Mouse (Mus musculus) A20 (cell line): ENCODE data around the gene Mafk.

Experiments used
- DNase-seq: peaks from one replicate; pipeline ENCODE4 v3.0.0-alpha.2; 2011; ENCODE audit warnings: low read depth, low spot score

Gene Mafk

GRCm38 (mm10) chr5:139796001-139796620, 4.8 kb downstream of the Mafk start:
- DNase-seq: no peak

- no peak for DNase-seq
These were observed 5.6 kb downstream of the Mafk start for GRCm38 (mm10) chr5:139796900-139797299.

GRCm38 (mm10) chr5:139797473-139798167, 6.3 kb downstream of the Mafk start:
- no peak for DNase-seq

DNA sequence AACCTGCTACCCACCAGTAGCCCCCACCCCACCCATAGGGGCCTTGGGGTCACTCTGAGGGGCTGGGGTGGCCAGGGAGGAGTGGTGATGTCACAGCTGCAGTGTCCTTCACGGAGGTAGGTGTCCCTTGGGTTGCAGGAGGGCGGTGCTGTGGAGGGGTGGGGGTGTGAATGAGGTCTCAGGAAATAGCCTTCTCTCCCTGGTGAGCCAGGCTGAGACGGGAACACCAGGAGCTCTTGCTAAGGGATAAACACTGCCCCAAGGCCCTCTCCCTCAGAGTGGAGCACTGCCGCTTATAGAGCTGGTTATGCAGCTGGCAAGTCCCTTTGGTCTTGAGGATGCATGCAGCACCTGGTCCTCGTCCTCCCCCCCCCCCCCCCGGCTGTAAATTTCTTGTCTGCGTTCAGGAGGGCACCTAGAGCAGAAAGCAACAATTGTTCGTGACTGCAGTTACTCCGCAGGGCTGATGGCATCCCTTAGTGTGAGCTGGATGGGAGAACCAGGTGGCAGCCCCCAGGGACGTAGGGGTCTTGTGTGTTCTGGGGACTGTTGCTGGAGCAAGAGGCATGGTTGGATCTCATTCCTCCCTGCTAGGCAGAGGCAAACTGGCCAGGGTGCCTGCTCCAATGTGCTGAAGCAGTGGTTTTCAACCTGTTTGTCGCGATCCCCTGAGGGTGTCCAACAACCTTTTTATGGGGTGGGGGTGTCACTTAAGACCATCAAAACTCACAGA, 7.0 kb downstream of the Mafk start:
- DNase-seq: no peak

DNA sequence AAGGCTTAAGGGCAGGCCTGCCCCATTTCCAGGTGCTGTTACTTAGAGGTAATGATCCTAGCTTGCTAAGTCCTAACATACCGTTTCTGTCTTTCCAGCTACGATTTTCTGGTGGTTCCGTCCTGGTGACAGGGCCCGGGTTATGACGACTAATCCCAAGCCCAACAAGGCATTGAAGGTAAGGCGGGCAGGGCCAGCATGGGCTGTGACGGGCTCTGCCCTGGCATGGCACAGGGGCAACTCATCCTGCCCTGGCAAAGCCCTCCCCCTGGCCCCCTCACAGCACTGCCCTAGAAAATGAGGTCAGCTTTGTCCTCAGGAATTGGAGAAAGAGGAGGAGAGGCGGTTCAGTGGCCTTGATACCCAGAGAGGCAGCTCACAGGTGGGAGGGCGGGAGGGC, 7.7 kb downstream of the Mafk start:
- no peak for DNase-seq

DNA sequence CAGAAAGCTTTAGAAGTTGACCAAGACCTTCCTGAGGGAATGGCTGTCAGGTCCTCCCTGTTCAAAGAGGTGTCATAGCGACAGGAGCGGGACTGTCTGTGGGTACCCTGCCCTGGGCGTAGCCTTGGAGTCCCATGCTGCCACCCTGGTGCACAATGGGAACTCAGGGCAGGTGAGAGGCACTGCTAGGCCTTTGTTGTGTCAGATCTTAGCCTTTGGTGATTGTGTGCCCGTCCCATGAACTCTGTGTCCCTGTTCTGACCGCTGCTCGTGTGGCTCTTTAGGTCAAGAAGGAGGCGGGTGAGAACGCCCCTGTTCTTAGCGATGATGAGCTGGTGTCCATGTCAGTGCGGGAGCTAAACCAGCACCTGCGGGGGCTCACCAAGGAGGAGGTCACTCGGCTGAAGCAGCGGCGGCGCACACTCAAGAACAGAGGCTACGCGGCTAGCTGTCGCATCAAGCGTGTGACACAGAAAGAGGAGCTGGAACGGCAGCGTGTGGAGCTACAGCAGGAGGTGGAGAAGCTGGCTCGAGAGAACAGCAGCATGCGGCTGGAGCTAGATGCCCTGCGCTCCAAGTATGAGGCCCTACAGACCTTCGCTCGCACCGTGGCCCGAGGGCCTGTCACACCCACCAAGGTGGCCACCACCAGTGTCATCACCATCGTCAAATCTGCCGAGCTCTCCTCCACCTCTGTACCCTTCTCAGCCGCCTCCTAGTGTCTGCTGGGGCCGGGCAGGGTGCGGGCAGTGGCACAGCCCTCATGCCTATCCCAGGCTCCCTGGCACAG, 8.7 kb downstream of the Mafk start:
- no peak for DNase-seq

- DNase-seq: no peak
These were observed 9.9 kb downstream of the Mafk start for GRCm38 (mm10) chr5:139801231-139801630.

GRCm38 (mm10) chr5:139801880-139802279, 10.6 kb downstream of the Mafk start:
- DNase-seq: no peak

- DNase-seq: no peak
These were observed 11.9 kb downstream of the Mafk start for GRCm38 (mm10) chr5:139803165-139803564.

GRCm38 (mm10) chr5:139803601-139804102, 12.3 kb downstream of the Mafk start:
- DNase-seq: no peak

- DNase-seq: no peak
These were observed 12.8 kb downstream of the Mafk start for GRCm38 (mm10) chr5:139804107-139804551.

DNA sequence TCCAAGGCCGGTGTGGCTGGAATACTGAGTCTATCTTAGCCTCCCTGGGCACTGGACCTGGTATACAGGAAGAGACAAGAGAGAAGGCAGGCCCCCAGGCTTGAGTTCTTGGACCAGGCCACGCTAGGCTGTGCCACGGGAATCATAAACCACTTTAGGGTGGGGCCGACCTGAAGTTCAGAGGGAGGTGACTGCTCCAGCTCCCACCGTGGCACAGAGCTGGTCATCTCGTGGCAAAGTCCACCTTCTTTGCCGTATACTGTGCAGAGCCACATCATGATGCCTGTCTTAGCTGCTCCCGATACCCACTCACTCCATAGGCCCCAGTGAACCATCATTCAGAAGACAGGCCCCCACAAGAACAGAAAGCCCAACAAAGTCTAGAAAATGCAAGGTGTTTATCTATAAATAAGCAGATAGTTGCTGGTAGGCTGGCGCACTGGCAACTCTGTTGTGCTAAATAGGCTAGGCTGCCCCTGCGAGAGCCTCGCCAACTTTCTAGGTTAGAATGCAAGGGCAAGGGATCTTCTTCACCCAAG, 13.3 kb downstream of the Mafk start:
- DNase-seq: no peak

GRCm38 (mm10) chr5:139805924-139806323, 14.6 kb downstream of the Mafk start:
- no peak for DNase-seq

- DNase-seq: no peak
These were observed 18.1 kb downstream of the Mafk start for GRCm38 (mm10) chr5:139809397-139809796.

DNA sequence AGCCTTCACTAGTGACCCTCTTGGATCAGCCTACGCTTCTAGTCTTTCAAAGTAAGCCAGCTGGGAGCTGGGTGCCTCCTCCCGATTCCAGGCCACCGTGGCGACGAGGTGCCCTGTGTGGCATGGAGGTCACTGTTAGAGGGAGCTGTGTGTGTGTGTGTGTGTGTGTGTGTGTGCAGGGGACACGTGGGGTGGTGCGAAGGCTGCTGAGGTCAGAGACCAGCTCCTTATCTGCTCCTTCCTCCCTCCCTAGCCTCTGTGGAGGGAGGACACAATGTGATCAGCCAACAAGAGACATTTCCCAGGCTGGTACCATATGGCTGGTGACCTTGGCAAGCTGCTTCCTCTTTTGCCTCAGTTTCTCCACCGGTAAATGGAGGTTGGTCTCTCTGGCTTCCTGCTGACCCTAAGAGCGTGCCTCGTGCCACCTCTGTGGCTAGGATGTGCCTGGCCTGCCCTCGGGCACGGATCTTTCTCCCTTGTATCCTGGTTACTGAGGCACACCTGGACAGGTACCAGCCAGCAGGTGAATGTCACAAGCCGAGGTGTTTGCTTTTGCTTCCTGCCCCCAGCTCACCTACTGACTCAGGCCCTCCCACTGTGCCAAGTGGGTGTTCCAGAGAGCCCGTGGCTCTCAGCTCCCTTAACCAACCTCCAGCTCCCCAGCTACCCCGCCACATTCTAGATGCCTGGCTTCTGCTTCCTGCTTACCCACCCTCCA, 20.5 kb downstream of the Mafk start:
- no peak for DNase-seq

DNA sequence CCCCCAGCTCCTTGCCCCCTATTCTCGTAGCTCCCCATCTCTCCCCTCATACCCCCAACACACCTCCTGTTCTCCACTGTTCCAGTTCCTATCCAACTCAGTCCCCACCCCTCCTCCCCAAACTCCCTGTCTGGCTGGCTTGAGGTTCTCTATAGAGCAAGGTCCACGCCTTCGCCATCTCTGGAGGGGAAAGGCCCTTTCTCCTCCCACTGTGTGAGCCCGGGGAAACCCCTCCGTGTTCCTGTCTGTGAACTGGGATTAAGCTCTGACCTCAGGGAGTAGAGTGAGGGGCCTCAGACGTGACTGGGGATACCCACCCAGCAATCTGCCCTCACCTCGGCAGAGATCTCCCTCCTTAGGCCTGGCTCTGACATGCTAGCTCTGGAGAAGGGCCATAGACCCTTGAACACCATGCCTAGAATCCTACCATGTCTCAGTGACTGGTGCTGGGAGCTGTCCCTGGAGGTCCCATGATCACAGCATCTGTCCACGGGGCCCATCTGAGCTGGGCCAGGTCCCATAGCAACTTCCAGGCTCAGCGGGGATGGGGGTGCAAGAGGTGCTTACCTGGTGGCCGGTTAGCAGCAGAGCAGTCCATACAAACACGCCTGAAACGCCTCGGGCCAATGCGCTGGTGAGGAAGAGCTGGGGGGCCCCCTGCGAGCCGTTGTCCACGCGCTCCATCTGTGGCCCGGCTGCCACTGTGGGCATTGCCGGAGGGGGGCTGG, 21.2 kb downstream of the Mafk start:
- DNase-seq: no peak

GRCm38 (mm10) chr5:139813126-139813490, 21.8 kb downstream of the Mafk start:
- DNase-seq: no peak

DNA sequence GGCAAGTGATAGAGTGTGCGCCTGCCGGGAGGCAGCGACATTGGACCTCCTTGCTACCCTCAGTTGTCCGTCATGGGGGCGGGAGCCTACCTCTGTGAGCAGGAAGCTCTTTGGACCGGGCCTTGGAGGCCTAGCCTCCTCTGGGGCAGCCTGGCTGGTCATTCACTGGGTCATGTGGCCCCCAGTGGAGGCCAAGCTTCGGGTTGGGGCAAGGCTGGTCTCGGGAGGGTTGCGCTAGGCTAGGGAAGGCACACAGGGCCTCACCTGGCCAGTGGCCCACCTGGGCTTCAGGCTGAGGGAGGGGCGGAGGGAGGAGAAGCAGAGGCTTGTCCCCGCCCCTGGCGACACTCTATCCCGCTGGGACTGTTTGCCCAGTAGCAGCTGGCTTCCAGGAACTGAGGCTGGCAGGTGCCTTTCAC, 22.7 kb downstream of the Mafk start:
- DNase-seq: no peak

GRCm38 (mm10) chr5:139815964-139816363, 24.7 kb downstream of the Mafk start:
- no peak for DNase-seq

DNA sequence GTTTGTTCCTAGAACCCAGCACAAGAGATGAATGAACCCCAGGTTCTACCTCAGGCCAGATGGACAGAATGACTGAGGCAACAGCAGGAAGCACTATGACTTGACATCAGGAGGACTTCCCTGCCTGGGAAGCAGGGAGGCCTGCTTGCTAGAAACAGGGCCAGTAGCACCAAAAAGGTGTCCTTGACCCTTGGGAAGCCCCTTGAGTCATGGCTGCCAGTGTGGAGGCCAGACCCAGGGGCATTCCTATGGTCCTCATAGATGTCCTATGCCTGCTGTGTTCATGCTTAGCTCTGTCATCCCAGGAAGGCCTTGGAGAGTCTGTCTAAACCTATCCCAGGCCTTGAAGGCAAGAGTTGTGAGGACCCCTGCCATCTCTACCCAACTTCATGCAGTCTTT, 25.1 kb downstream of the Mafk start:
- DNase-seq: no peak
